Mouse (Mus musculus) midbrain, postnatal 0 days (tissue): ENCODE measurements around the gene Reep6. TPM values are rescaled to one million over a fixed set of nuclear protein-coding genes. Genes with fewer than 3 reads are reported as not detected.
"Not testable (repeated sequence)": the region's sequence is repeated elsewhere in the genome, so short reads cannot be mapped to it uniquely, and the experiment has no call there.

Source experiments
- ATAC-seq: fragments of 200-750 bp; cut with Nextera tagmentation; 2 replicates; pipeline ENCODE4 v1.8.0; 2017; ENCODE audit warnings: moderate number of reproducible peaks, mild to moderate bottlenecking, moderate TSS enrichment, moderate library complexity; ENCODE audit not compliant: low FRiP score
- DNase-seq: peaks from one replicate; pipeline ENCODE4 v3.0.0-alpha.2; 2015; ENCODE audit warnings: low spot score
- H3K27ac ChIP-seq: fragments of 300-500 bp; sonication (generic); 2 replicates; pipeline ENCODE4 v1.5.1; 2014; ENCODE audit warnings: low read depth, mild to moderate bottlenecking, low read length, mixed read lengths
- H3K27me3 ChIP-seq: fragments of 300-500 bp; sonication (generic); 2 replicates; pipeline ENCODE4 v1.6.1; 2014; ENCODE audit warnings: low read length, control low read depth, mixed read lengths; ENCODE audit not compliant: insufficient read depth
- H3K36me3 ChIP-seq: fragments of 300-500 bp; sonication (generic); 2 replicates; pipeline ENCODE4 v1.6.1; 2014; ENCODE audit warnings: low read length, control low read depth, mixed read lengths; ENCODE audit not compliant: insufficient read depth
- H3K4me1 ChIP-seq: fragments of 300-500 bp; sonication (generic); 2 replicates; pipeline ENCODE4 v1.6.1; 2014; ENCODE audit warnings: mild to moderate bottlenecking, control low read depth, antibody characterized with exemption, low read length, mixed read lengths; ENCODE audit not compliant: insufficient read depth
- H3K4me2 ChIP-seq: fragments of 300-500 bp; sonication (generic); 2 replicates; pipeline ENCODE4 v1.6.1; 2014; ENCODE audit warnings: low read depth, mild to moderate bottlenecking, low read length, mixed read lengths; ENCODE audit not compliant: poor library complexity, severe bottlenecking
- H3K4me3 ChIP-seq: fragments of 300-500 bp; sonication (generic); 2 replicates; pipeline ENCODE4 v1.5.1; 2014; ENCODE audit warnings: low read depth, mild to moderate bottlenecking, low read length, moderate library complexity
- H3K9ac ChIP-seq: fragments of 300-500 bp; sonication (generic); replicated peaks from 2 replicates; pipeline ENCODE4 v1.6.1; 2014; ENCODE audit warnings: mild to moderate bottlenecking, low read length, moderate library complexity, mixed read lengths; ENCODE audit not compliant: poor library complexity, severe bottlenecking
- H3K9me3 ChIP-seq: fragments of 300-500 bp; sonication (generic); 2 replicates; pipeline ENCODE4 v1.6.1; 2016; ENCODE audit warnings: low read length, control low read depth
- CTCF ChIP-seq: IDR thresholded peaks from 2 replicates; pipeline ENCODE4 v1.5.1; 2016; ENCODE audit warnings: antibody characterized with exemption, mild to moderate bottlenecking
- WGBS: fragments of 180-500 bp; shearing (Covaris S2); extraction: QIAGEN DNeasy Blood & Tissue Kit; methylation state at CpG from one replicate; pipeline ENCODE4 v1.1.7; 2014; 5-methylcytosine and 5-hydroxymethylcytosine counted together
- polyA plus RNA-seq: library from polyadenylated mRNA; unstranded; fragments of >200 nt; fragmentation: Nextera tagmentation; extraction: Ambion mirVana; gene quantifications from 2 replicates; pipeline ENCODE4 v1.2.1, GENCODE M21; 2015
- total RNA-seq: library from RNA; depleted of rRNA; stranded (reverse); fragments of >200 nt; gene quantifications from 2 replicates; pipeline ENCODE4 v1.2.3, GENCODE M21; 2014

The Reep6 gene
- total and polyA plus RNA-seq, 2 experiments from 2014 or later: 5.3 to 7.0 TPM

GRCm38 (mm10) chr10:80344131-80344661 lies 14.4 kb downstream of the Reep6 start:
- DNase-seq (no peak), ATAC-seq (no peak)
- H3K4me1 ChIP-seq: 0 out of 2 replicates have a peak, but pooled peaks cover 2% of the 10 kb centered on the region
- no peak overlapping the region for H3K27ac ChIP-seq
- no peak for TF ChIP-seq CTCF
- H3K9me3 ChIP-seq: no peaks in the 10 kb centered on the region
- no peak overlapping the region for H3K4me3 ChIP-seq
- no peak overlapping the region for H3K9ac ChIP-seq
- WGBS: 43% methylated on average over 9 of the region's 9 CpGs
- no peaks in the 10 kb centered on the region for H3K36me3 ChIP-seq
- no peak overlapping the region for H3K4me2 ChIP-seq
- peaks cover 76% of the 10 kb centered on the region for H3K27me3 ChIP-seq

GRCm38 (mm10) chr10:80345122-80345521 lies 15.4 kb downstream of the Reep6 start:
- DNase-seq: no peak
- Histone ChIP-seq H3K4me3 (no peak overlapping the region), H3K9ac (no peak overlapping the region), H3K4me2 (no peak overlapping the region), H3K27ac (no peak overlapping the region), H3K27me3 (peaks cover 85% of the 10 kb centered on the region), H3K4me1 (0 out of 2 replicates have a peak, but pooled peaks cover 2% of the 10 kb centered on the region), H3K36me3 (no peaks in the 10 kb centered on the region), H3K9me3 (no peaks in the 10 kb centered on the region)
- WGBS: 2% methylated on average over 16 of the region's 16 CpGs
- ATAC-seq: no peak
- TF ChIP-seq CTCF: no peak

- DNase-seq, H3K4me3 ChIP-seq, H3K9me3 ChIP-seq, H3K9ac ChIP-seq, H3K27ac ChIP-seq, ATAC-seq, H3K4me1 ChIP-seq, H3K36me3 ChIP-seq, H3K4me2 ChIP-seq: not testable (repeated sequence)
- peaks cover 84% of the 10 kb centered on the region for H3K27me3 ChIP-seq
- 76% methylated on average over 5 of the region's 6 CpGs for WGBS
Observed at GRCm38 (mm10) chr10:80345929-80346328, 16.2 kb downstream of the Reep6 start.

- WGBS: 15% methylated on average over 15 of the region's 17 CpGs
- H3K4me2 ChIP-seq: no peak overlapping the region
Observed at GRCm38 (mm10) chr10:80347514-80347967, 17.8 kb downstream of the Reep6 start.

GRCm38 (mm10) chr10:80348244-80348781 lies 18.6 kb downstream of the Reep6 start, which contains the start of gene Adamtsl5:
TSS of gene Adamtsl5 (minus strand) at chr10:80348412.
- Histone ChIP-seq H3K27me3 (peaks cover 80% of the 10 kb centered on the region), H3K27ac (no peak within 1 kb of the TSS), H3K36me3 (no peaks in the 10 kb centered on the region), H3K4me3 (peak within 1 kb of the TSS; percentile 13; the same call in 1 of the 2 replicates), H3K9me3 (no peaks in the 10 kb centered on the region), H3K9ac (no peak within 1 kb of the TSS), H3K4me1 (0 out of 2 replicates have a peak, but pooled peaks cover 2% of the 10 kb centered on the region), H3K4me2 (0 out of 2 replicates have a peak within 1 kb of the TSS, but pooled peaks have one; percentile 20)
- under 1% methylated on average over 37 of the region's 42 CpGs for WGBS
- no peak for ATAC-seq
- TF ChIP-seq CTCF: peak; percentile 56
- no peak for DNase-seq

More at GRCm38 (mm10) chr10:80347514-80347967, 17.8 kb downstream of the Reep6 start:
- Histone ChIP-seq H3K9ac (no peak overlapping the region), H3K27me3 (peaks cover 83% of the 10 kb centered on the region), H3K9me3 (no peaks in the 10 kb centered on the region), H3K4me3 (no peak overlapping the region), H3K4me1 (0 out of 2 replicates have a peak, but pooled peaks cover 2% of the 10 kb centered on the region), H3K27ac (no peak overlapping the region), H3K36me3 (no peaks in the 10 kb centered on the region)
- ATAC-seq (no peak), DNase-seq (no peak)
- no peak for TF ChIP-seq CTCF

GRCm38 (mm10) chr10:80348981-80349380 lies 19.2 kb downstream of the Reep6 start:
- no peak overlapping the region for H3K9ac ChIP-seq
- DNase-seq (no peak), ATAC-seq (no peak)
- no peak for TF ChIP-seq CTCF
- no peak overlapping the region for H3K27ac ChIP-seq
- no peak overlapping the region for H3K4me2 ChIP-seq
- peaks cover 75% of the 10 kb centered on the region for H3K27me3 ChIP-seq
- H3K9me3 ChIP-seq: no peaks in the 10 kb centered on the region
- 15% methylated on average over 26 of the region's 26 CpGs for WGBS
- H3K36me3 ChIP-seq: no peaks in the 10 kb centered on the region
- H3K4me1 ChIP-seq: no peaks in the 10 kb centered on the region
- no peak overlapping the region for H3K4me3 ChIP-seq
